Mouse (Mus musculus) thymus, adult 2 months (tissue): ENCODE data around the gene Acacb. TPM values are rescaled to one million over a fixed set of nuclear protein-coding genes. Genes with fewer than 3 reads are reported as not detected.

Experiments
- DNase-seq: peaks from one replicate; pipeline ENCODE4 v3.0.0; 2021
- H3K27ac ChIP-seq: fragments of 200-500 bp; 2 replicates; pipeline ENCODE4 v1.5.1; 2012; ENCODE audit warnings: low read length, control low read depth; ENCODE audit not compliant: control insufficient read depth, insufficient read depth
- H3K27me3 ChIP-seq: fragments of 200-500 bp; 2 replicates; pipeline ENCODE4 v1.6.1; 2012; ENCODE audit warnings: mild to moderate bottlenecking, low read length, moderate library complexity, mixed read lengths; ENCODE audit not compliant: control insufficient read depth, insufficient read depth
- H3K36me3 ChIP-seq: fragments of 200-500 bp; 2 replicates; pipeline ENCODE4 v1.6.1; 2012; ENCODE audit warnings: mild to moderate bottlenecking, low read length, moderate library complexity; ENCODE audit not compliant: control insufficient read depth, insufficient read depth
- H3K4me1 ChIP-seq: fragments of 200-500 bp; replicated peaks from 2 replicates; pipeline ENCODE4 v1.6.1; 2012; ENCODE audit warnings: low read length; ENCODE audit not compliant: control insufficient read depth, insufficient read depth
- H3K4me3 ChIP-seq: fragments of 200-500 bp; 2 replicates; pipeline ENCODE4 v1.5.1; 2012; ENCODE audit warnings: mild to moderate bottlenecking, low read length, control low read depth, moderate library complexity; ENCODE audit not compliant: control insufficient read depth, insufficient read depth
- CTCF ChIP-seq: fragments of 200-500 bp; IDR thresholded peaks from 2 replicates; pipeline ENCODE4 v1.5.1; 2012; ENCODE audit warnings: mild to moderate bottlenecking, control low read depth, low read length, moderate library complexity, borderline replicate concordance; ENCODE audit not compliant: control insufficient read depth, poor library complexity, insufficient read depth; ENCODE audit errors: extremely low read depth
- POLR2A ChIP-seq: fragments of 200-500 bp; IDR thresholded peaks from 2 replicates; pipeline ENCODE4 v1.6.1; 2012; ENCODE audit warnings: mild to moderate bottlenecking, low read length, control low read depth, moderate library complexity; ENCODE audit not compliant: control insufficient read depth, poor library complexity, insufficient read depth; ENCODE audit errors: extremely low read depth
- WGBS: fragments of 180-500 bp; shearing (Covaris S2); methylation state at CpG from one replicate; pipeline ENCODE4 v1.1.7; 2018; 5-methylcytosine and 5-hydroxymethylcytosine counted together
- polyA plus RNA-seq: library from polyadenylated mRNA; depleted of rRNA; stranded (reverse); fragments of >200 nt; gene quantifications from 2 replicates; pipeline ENCODE4 v1.2.3, GENCODE M21; 2012

Gene Acacb
- polyA plus RNA-seq, 1 experiment: 20.1 TPM

DNA sequence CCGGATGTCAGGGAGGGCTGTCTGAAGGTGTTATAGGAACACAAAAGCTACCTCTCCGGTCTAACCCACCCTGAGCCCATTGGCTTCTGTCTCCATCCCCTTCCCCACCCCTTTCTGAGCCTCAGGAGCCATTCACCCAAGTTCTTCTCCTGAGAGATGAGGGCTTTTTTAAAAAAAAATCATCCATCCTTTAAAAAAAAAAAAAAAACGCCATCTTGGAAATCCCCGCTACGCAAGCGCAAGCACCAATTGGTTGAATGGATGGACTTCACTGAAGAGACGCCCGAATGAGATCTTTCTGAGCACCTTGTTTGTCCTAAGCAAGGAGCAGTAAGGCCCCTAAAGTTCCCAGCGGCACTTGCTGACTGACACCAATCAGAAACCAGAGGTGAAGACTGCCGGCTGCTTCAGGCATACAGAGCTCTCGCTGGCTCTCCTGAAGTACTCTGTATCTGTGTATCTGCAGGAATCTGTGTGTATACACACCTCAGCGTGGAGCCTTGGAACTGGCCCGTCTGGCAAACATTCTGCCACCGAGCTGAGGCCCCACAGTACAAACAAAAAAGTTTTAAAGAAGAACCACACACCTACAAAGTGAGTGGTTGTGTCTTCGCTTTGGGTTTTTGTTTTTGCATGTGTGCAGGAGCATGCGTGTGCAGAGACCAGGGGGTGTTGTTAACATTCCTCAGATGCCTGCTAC, 140.7 kb downstream of the Acacb start:
- Histone ChIP-seq H3K4me1 (no peaks in the 10 kb centered on the region), H3K36me3 (no peaks in the 10 kb centered on the region), H3K27me3 (no peaks in the 10 kb centered on the region; the same call in 1 of the 2 replicates), H3K27ac (no peak overlapping the region), H3K4me3 (no peak overlapping the region)
- no peak for TF ChIP-seq POLR2A
- no peak for TF ChIP-seq CTCF
- no peak for DNase-seq
- 87% methylated on average over 16 of the region's 16 CpGs for WGBS

DNA sequence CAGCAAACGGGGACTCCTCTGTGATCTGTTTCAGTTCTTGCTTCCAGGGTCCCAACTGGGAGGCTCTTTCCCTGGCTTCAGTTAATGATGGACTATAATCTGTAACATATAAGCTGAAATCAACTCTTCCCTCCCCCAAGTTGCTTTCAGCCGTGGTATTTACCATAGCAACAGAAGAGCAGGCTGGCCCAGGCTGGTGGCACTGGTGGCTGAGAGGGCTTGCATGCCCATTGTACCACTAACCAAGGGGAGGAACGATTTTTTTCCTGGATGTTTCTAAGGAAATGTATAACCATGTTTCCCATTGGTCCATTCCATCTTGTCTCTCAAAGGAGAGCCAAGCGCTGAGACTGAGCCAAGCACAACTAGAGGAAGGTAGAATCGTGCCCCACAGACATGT, 142.1 kb downstream of the Acacb start:
- H3K4me3 ChIP-seq: no peak overlapping the region
- TF ChIP-seq CTCF (no peak), POLR2A (no peak)
- H3K27me3 ChIP-seq: no peaks in the 10 kb centered on the region; the same call in 1 of the 2 replicates
- no peak for DNase-seq
- no peak overlapping the region for H3K27ac ChIP-seq
- no peaks in the 10 kb centered on the region for H3K36me3 ChIP-seq
- H3K4me1 ChIP-seq: no peaks in the 10 kb centered on the region
- 82% methylated on average over 5 of the region's 5 CpGs for WGBS

DNA sequence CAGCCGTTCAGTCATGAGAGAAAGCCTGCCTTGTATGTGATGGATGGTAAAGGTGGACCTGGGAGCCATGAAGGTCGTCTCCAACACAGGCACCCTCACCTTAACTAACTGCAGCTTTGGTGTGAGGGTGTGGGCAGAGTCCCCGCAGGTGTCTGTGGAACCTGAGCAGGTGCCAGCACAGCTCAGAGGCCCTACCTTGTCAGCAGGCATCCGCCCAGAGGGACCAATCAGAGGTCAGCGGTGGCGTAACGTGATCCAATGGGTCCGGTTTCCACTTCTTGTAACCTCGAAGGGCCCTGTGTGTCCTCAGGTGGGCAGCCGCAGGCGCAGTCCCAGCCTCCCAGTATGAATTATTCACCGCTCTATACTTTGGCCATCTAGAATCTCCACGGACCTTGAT, 142.5 kb downstream of the Acacb start, which contains the start of gene Myo1h:
Gene Myo1h (plus strand): TSS at position 293 of the 400 bp plus-strand sequence.
- Histone ChIP-seq H3K4me3 (no peak within 1 kb of the TSS), H3K27me3 (no peaks in the 10 kb centered on the region; the same call in 1 of the 2 replicates), H3K36me3 (no peaks in the 10 kb centered on the region), H3K4me1 (no peaks in the 10 kb centered on the region), H3K27ac (no peak within 1 kb of the TSS)
- no peak for TF ChIP-seq CTCF
- no peak for TF ChIP-seq POLR2A
- DNase-seq: no peak
- 51% methylated on average over 13 of the region's 13 CpGs for WGBS

DNA sequence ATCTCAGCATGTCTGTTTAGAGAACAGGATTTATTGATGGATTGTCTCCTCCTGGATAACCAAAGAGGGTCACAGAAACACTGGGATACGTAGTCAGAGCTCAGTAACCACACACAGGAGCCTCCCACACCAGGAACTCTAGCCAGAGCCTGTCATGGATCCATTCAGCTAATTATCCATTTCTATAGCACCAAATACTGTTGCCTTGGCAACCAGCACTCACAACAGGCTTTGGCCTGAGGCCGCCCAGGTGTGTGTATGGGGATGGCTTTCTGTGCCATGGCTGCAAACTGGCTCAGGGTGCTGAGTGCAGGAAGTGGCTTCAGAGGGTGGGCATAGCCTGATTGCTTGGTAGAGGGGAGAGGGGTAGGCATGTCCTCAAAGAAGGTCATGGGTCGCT, 143.7 kb downstream of the Acacb start:
- Histone ChIP-seq H3K4me3 (no peak overlapping the region), H3K36me3 (no peaks in the 10 kb centered on the region), H3K27me3 (no peaks in the 10 kb centered on the region; the same call in 1 of the 2 replicates), H3K4me1 (no peaks in the 10 kb centered on the region), H3K27ac (no peak overlapping the region)
- WGBS: 87% methylated on average over 3 of the region's 3 CpGs
- no peak for DNase-seq
- TF ChIP-seq POLR2A: no peak
- no peak for TF ChIP-seq CTCF

DNA sequence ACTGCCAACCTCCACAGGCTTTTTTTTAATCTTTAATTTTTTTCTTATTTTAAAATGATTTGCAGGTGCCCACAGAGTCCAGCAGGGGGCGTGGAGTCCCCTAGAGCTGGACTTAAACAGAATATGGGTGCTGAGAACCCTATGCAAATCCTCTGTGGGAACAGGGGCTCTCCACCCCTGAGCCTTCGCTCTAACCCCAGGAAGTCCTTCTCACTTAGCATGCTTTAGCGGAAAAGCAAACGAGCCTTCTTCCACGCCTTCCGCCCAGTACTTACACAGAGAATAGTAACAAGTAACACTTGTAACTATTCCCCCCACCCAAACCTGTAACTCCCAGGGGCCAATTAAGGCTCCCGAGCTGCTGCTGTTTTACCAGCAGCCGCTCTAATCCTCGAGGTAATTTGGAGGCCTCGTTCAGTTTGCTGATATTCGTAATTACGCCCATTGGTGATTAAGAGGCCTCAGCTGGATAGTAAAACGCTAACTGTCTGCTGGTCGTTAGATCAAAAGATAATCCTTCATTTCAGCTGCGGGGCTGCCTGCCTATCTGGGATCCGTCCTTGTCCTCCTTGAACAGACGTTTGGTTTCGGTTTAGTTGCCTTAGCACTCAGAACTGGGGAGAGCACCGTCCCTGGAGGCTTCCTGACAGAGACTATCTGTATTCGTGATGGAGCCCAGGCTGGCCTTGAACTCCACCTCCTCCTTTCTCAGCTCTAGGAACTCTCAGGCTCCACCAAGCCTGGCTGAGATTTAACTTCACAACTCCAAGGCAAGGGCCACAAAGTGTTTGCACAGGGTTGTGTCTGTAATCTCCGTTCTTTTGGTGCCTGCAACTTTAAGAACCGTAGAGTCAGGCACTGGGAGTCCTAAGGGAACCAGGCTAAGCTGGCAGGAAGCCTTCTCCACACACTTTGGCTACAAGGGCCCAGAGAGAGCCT, 150.6 kb downstream of the Acacb start:
- H3K4me1 ChIP-seq: no peaks in the 10 kb centered on the region
- no peaks in the 10 kb centered on the region for H3K27me3 ChIP-seq
- H3K4me3 ChIP-seq: no peak overlapping the region
- TF ChIP-seq CTCF: no peak
- TF ChIP-seq POLR2A: no peak
- no peak overlapping the region for H3K27ac ChIP-seq
- WGBS: 75% methylated on average over 22 of the region's 22 CpGs
- no peak for DNase-seq
- H3K36me3 ChIP-seq: no peaks in the 10 kb centered on the region

GRCm38 (mm10) chr5:114298212-114298894, 152.0 kb downstream of the Acacb start:
- H3K36me3 ChIP-seq: no peaks in the 10 kb centered on the region
- no peak for DNase-seq
- H3K27me3 ChIP-seq: no peaks in the 10 kb centered on the region
- TF ChIP-seq POLR2A (no peak), CTCF (no peak)
- no peak overlapping the region for H3K4me3 ChIP-seq
- WGBS: 73% methylated on average over 18 of the region's 18 CpGs
- no peaks in the 10 kb centered on the region for H3K4me1 ChIP-seq
- H3K27ac ChIP-seq: no peak overlapping the region
